Mouse (Mus musculus) stomach, embryonic 14.5 days (tissue): ENCODE data around the gene Dip2a. TPM values are rescaled to one million over a fixed set of nuclear protein-coding genes. Genes with fewer than 3 reads are reported as not detected.

Source experiments
- ATAC-seq: fragments of 200-750 bp; cut with Nextera tagmentation; 2 replicates; pipeline ENCODE4 v1.8.0; 2017; ENCODE audit warnings: low read depth, moderate TSS enrichment; ENCODE audit not compliant: insufficient number of reproducible peaks, insufficient read depth, low FRiP score
- H3K27ac ChIP-seq: fragments of 300-500 bp; sonication (generic); 2 replicates; pipeline ENCODE4 v1.5.1; 2014; ENCODE audit warnings: mild to moderate bottlenecking, low read length, moderate library complexity, mixed read lengths
- H3K27me3 ChIP-seq: fragments of 300-500 bp; sonication (generic); 2 replicates; pipeline ENCODE4 v1.6.1; 2014; ENCODE audit warnings: low read length, control low read depth, mixed read lengths; ENCODE audit not compliant: control insufficient read depth, insufficient read depth
- H3K36me3 ChIP-seq: fragments of 300-500 bp; sonication (generic); 2 replicates; pipeline ENCODE4 v1.6.1; 2014; ENCODE audit warnings: mild to moderate bottlenecking, control low read depth, low read length, moderate library complexity, mixed read lengths; ENCODE audit not compliant: control insufficient read depth, insufficient read depth
- H3K4me1 ChIP-seq: fragments of 300-500 bp; sonication (generic); 2 replicates; pipeline ENCODE4 v1.6.1; 2014; ENCODE audit warnings: low read length, control low read depth, mixed read lengths; ENCODE audit not compliant: control insufficient read depth, insufficient read depth
- H3K4me2 ChIP-seq: fragments of 300-500 bp; sonication (generic); replicated peaks from 2 replicates; pipeline ENCODE4 v1.6.1; 2014; ENCODE audit warnings: low read depth, low read length, control low read depth
- H3K4me3 ChIP-seq: fragments of 300-500 bp; sonication (generic); 2 replicates; pipeline ENCODE4 v1.5.1; 2014; ENCODE audit warnings: low read depth, low read length, control low read depth
- H3K9ac ChIP-seq: fragments of 300-500 bp; sonication (generic); replicated peaks from 2 replicates; pipeline ENCODE4 v1.6.1; 2014; ENCODE audit warnings: low read depth, mild to moderate bottlenecking, control low read depth, low read length, moderate library complexity, mixed read lengths
- H3K9me3 ChIP-seq: fragments of 300-500 bp; sonication (generic); 2 replicates; pipeline ENCODE4 v1.6.1; 2016; ENCODE audit warnings: low read depth, low read length, control low read depth; ENCODE audit not compliant: control insufficient read depth
- WGBS: fragments of 180-500 bp; shearing (Covaris S2); extraction: QIAGEN DNeasy Blood & Tissue Kit; methylation state at CpG from one replicate; pipeline ENCODE4 v1.1.7; 2014; 5-methylcytosine and 5-hydroxymethylcytosine counted together
- polyA plus RNA-seq: library from polyadenylated mRNA; unstranded; fragments of >200 nt; fragmentation: Nextera tagmentation; extraction: Ambion mirVana; gene quantifications from 2 replicates; pipeline ENCODE4 v1.2.1, GENCODE M21; 2014

The Dip2a gene
- polyA plus RNA-seq, 1 experiment from 2014 or later: 7.8 TPM

DNA sequence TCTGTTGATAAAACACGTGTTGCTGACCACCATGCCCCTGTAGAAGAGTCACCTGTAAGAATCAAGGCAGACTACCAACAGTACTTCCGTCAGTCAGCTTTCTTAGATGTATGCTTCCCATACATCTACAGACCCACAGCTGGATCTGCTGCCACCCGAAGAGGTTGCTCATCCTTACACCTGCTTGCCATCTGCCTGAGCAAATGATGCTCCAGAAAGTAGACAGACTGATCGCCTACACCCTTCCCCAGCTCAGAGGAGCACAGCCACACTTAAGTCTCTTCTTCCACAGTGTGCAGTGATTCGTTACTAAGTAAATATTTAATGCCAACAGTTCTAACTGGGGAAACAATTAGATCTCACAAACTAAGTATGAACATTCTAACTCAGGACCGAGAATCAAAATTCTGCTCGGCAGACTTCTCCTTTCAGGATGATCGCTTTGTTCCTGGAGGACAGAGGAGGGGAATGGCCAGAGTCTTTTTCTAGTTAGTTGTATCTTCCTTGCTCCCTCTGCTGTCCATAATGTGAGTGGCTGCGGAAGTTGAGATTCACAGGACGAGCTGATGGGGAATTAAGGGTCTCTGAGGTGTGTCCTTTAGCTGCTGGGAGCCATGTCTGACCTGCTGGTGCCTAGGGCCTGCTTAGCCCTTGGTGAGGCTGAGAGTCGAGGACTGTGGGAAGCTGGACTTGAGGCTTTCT, 84.6 kb downstream of the Dip2a start:
- Histone ChIP-seq H3K4me1 (no peaks in the 10 kb centered on the region), H3K4me3 (no peak overlapping the region), H3K36me3 (no peaks in the 10 kb centered on the region; the same call in none of the 2 replicates), H3K4me2 (no peak overlapping the region), H3K27me3 (no peaks in the 10 kb centered on the region), H3K9me3 (no peaks in the 10 kb centered on the region), H3K9ac (no peak overlapping the region), H3K27ac (no peak overlapping the region)
- 47% methylated on average over 11 of the region's 11 CpGs for WGBS
- ATAC-seq: no peak

DNA sequence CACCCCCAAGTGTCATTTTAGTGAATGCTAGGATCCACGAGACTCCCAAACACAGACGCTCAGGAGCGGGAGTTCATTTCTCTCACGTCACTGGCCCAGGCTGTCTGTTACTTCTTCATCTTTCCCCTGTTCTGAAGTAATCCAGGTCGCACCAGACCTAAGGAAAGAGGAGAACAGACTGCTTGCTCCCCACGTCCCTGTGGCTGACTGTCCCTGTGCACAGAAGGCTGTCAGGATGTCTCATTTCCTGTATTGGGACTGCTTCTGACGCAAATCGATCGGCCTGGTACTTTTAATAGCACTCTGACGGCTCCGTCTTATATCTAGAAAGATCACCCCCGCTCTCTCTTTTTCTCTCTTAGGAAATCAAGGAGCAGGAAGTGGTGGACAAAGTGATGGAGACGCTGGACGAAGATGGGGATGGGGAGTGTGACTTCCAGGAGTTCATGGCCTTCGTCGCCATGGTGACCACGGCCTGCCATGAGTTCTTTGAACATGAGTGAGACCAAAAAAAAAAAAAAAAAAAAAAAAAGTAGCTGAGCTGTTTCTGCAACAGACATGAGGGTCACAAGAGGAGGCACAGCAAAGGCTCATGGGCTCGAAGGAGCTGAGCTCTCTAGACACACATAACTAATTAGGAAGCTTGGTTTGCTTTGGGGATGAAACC, 85.4 kb downstream of the Dip2a start:
- Histone ChIP-seq H3K27me3 (no peaks in the 10 kb centered on the region), H3K36me3 (no peaks in the 10 kb centered on the region; the same call in none of the 2 replicates), H3K27ac (no peak overlapping the region), H3K9me3 (no peaks in the 10 kb centered on the region), H3K4me2 (no peak overlapping the region), H3K9ac (no peak overlapping the region), H3K4me1 (no peaks in the 10 kb centered on the region), H3K4me3 (no peak overlapping the region)
- no peak for ATAC-seq
- WGBS: 62% methylated on average over 18 of the region's 18 CpGs

DNA sequence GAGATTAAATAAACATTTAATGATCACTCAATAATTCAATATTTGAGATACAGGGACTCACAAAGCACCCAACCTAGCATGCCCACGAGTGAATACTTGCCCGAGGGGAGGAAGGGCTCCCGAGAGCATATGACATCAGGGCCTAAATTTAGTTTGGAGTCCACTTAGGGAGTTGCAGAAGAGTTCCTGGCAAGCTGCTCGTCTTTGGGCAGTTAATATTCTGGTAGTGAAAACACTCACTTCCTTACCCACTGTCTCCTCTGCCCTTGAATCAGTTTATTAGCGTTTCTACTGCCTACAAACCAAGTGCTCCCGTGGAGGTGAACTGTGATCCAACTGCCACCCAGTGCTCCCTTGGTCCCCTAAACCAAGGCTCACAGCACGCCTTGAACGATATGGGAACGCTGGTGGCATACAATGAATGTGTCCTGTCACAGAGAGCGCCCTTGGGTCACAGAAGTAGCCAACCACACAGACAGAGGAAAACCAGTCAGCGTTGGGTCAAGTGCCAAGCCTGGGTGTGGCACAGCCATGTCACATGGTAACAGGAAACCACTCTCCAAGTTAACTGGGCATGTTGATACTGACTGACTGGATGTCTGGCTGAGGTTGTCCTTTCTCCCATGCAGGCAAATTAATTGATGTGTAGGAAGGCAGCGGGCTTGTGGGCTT, 87.2 kb downstream of the Dip2a start:
- Histone ChIP-seq H3K27ac (no peak overlapping the region), H3K27me3 (no peaks in the 10 kb centered on the region), H3K4me3 (no peak overlapping the region), H3K36me3 (no peaks in the 10 kb centered on the region), H3K4me2 (no peak overlapping the region), H3K4me1 (peaks cover 3% of the 10 kb centered on the region; the same call in 1 of the 2 replicates), H3K9me3 (no peaks in the 10 kb centered on the region), H3K9ac (no peak overlapping the region)
- ATAC-seq: no peak
- 75% methylated on average over 12 of the region's 12 CpGs for WGBS

DNA sequence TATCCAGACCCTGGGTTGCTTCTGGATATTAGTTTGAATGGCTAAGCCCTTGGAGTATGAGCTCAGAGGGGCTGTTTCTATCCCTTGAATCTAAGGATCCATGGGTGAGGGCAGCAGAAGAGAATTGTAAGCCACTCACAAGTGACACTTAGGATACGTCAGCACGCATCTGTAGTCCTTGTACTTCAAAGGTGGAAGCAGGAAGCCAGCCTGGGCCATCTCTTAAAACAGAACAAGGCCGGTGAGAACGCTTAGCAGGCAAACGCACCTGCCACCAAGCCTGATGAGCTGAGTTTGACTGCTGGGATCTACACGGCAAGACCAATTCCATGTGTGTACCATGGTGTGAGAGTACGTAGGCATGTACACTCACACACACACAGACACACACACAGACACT, 87.9 kb downstream of the Dip2a start:
- H3K27me3 ChIP-seq: no peaks in the 10 kb centered on the region
- H3K9ac ChIP-seq: no peak overlapping the region
- no peaks in the 10 kb centered on the region for H3K36me3 ChIP-seq
- 94% methylated on average over 7 of the region's 7 CpGs for WGBS
- no peak for ATAC-seq
- peaks cover 3% of the 10 kb centered on the region; the same call in 1 of the 2 replicates for H3K4me1 ChIP-seq
- H3K9me3 ChIP-seq: no peaks in the 10 kb centered on the region
- H3K4me3 ChIP-seq: no peak overlapping the region
- no peak overlapping the region for H3K4me2 ChIP-seq
- no peak overlapping the region for H3K27ac ChIP-seq

DNA sequence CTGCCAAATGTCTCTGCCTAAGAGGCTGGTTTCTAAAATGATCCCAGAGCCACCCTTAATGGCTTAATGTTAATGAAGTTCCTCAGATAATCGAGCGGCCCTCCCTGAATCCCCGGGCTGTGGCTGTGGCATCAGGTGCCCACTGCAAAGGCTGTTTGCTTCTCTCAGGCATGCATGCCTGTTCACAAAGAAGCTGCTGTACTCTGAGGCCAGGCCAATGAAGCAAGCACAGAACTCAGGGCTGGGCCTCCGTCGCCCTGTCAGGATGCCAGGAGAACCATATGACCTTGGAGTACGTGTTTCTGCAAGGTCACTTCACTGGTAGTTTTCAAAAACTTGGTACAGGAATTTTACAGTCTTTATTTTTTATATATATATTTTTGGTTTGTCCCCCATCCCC, 89.5 kb downstream of the Dip2a start:
- Histone ChIP-seq H3K9ac (no peak overlapping the region), H3K27ac (no peak overlapping the region), H3K4me3 (no peak overlapping the region), H3K9me3 (no peaks in the 10 kb centered on the region), H3K36me3 (no peaks in the 10 kb centered on the region), H3K4me1 (peaks cover 3% of the 10 kb centered on the region; the same call in 1 of the 2 replicates), H3K27me3 (no peaks in the 10 kb centered on the region), H3K4me2 (no peak overlapping the region)
- 67% methylated on average over 6 of the region's 6 CpGs for WGBS
- ATAC-seq: no peak

DNA sequence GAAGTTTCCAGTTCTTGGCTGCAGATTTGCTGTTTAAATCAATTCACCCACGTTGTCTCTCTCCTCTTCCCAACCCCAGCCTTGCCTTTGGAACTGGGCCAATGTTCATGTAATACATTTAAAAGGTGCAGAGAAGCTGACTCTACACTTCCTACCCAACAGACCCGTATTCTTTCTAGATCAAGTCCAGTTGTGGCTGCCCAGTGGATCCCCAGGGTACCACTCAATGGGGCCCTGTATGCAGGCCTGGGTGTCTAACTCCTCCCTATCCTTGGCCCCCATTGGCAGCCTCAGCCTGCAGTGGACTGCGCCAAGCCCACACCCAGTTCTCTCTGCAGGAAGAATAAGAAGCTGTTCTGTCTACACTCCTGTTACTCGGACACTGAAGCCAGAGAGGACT, 91.6 kb downstream of the Dip2a start, which contains the start of gene S100b:
Gene S100b (plus strand): TSS at position 318 of the 400 bp plus-strand sequence.
- peak; percentile 46; the same call in 1 of the 2 replicates for ATAC-seq
- H3K27ac ChIP-seq: no peak within 1 kb of the TSS
- no peaks in the 10 kb centered on the region for H3K9me3 ChIP-seq
- 23% methylated on average over 4 of the region's 4 CpGs for WGBS
- H3K4me3 ChIP-seq: no peak within 1 kb of the TSS
- no peaks in the 10 kb centered on the region for H3K27me3 ChIP-seq
- H3K36me3 ChIP-seq: no peaks in the 10 kb centered on the region
- H3K4me2 ChIP-seq: no peak within 1 kb of the TSS
- H3K9ac ChIP-seq: no peak within 1 kb of the TSS
- peaks cover 3% of the 10 kb centered on the region; the same call in 1 of the 2 replicates for H3K4me1 ChIP-seq

DNA sequence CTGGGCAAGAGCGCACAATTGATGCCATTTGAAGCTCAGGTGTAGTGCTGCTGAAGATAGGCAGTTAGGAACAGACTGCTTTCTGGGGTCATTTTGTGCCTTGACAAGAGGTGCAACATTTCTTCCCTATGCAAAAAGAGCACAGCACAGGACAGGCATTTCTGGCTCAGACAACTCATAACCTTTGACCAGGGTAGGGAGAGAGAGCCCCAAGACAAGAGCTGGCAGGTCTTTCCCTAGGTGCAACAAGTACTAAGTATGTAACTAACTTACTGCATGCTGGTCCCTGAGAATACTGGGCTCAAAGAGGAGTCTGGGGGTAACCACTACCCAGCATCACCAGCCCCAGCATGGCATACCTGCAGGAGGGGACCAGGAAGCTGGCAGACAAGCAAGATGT, 92.0 kb downstream of the Dip2a start:
- no peak overlapping the region for H3K4me3 ChIP-seq
- WGBS: 97% methylated on average over 1 of the region's 1 CpGs
- peaks cover 3% of the 10 kb centered on the region; the same call in 1 of the 2 replicates for H3K4me1 ChIP-seq
- H3K36me3 ChIP-seq: no peaks in the 10 kb centered on the region
- no peak overlapping the region for H3K4me2 ChIP-seq
- no peak overlapping the region for H3K9ac ChIP-seq
- H3K9me3 ChIP-seq: no peaks in the 10 kb centered on the region
- H3K27ac ChIP-seq: no peak overlapping the region
- no peaks in the 10 kb centered on the region for H3K27me3 ChIP-seq
- no peak for ATAC-seq

DNA sequence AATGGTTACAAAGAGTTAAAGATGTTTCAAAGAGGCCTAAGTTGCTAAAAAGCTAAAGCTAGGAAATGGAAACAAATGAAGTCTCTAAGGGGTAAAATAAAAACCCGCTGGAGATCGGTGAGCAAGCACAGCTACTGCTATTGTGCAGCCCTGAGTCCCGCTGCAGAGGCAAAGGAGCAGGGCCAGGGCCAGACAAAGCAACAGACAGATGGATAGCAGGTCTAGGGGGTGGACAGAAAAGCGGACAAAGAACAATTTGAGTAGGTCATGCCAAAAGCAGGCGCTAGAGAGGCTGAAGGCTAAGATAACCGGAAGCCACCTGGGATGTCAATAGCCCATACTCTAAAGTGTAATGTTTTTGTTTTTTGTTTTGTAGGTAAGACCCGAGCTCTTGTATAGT, 94.2 kb downstream of the Dip2a start:
- H3K27ac ChIP-seq: no peak overlapping the region
- no peaks in the 10 kb centered on the region for H3K36me3 ChIP-seq
- H3K4me2 ChIP-seq: no peak overlapping the region
- ATAC-seq: no peak
- no peaks in the 10 kb centered on the region for H3K27me3 ChIP-seq
- no peak overlapping the region for H3K9ac ChIP-seq
- WGBS: 76% methylated on average over 7 of the region's 7 CpGs
- H3K9me3 ChIP-seq: no peaks in the 10 kb centered on the region
- peaks cover 3% of the 10 kb centered on the region; the same call in 1 of the 2 replicates for H3K4me1 ChIP-seq
- no peak overlapping the region for H3K4me3 ChIP-seq
